Mouse (Mus musculus): ENCODE data around the gene Adgrb3.
"Not testable (repeated sequence)": the region's sequence is repeated elsewhere in the genome, so short reads cannot be mapped to it uniquely, and the experiment has no call there.

The Adgrb3 gene

GRCm38 (mm10) chr1:25106679-25107078 lies 722.8 kb downstream of the Adgrb3 start:
- no peak for DNase-seq

GRCm38 (mm10) chr1:25105367-25105766 lies 724.1 kb downstream of the Adgrb3 start:
- no peak for DNase-seq

- DNase-seq, result no peak
Measured at GRCm38 (mm10) chr1:25088010-25088719, 741.3 kb downstream of the Adgrb3 start.

- no peak for DNase-seq
Measured at GRCm38 (mm10) chr1:25085616-25086372, 743.7 kb downstream of the Adgrb3 start.

GRCm38 (mm10) chr1:25082377-25082776 lies 747.1 kb downstream of the Adgrb3 start:
- DNase-seq, result no peak

- DNase-seq, result no peak
Measured at GRCm38 (mm10) chr1:25081265-25081849, 748.1 kb downstream of the Adgrb3 start.

GRCm38 (mm10) chr1:25079395-25079794 lies 750.1 kb downstream of the Adgrb3 start:
- no peak for DNase-seq

- DNase-seq, result no peak
Measured at GRCm38 (mm10) chr1:25075952-25076351, 753.6 kb downstream of the Adgrb3 start.

- DNase-seq, result no peak
Measured at GRCm38 (mm10) chr1:25063964-25064363, 765.5 kb downstream of the Adgrb3 start.

- no peak for DNase-seq
Measured at GRCm38 (mm10) chr1:25060935-25061334, 768.6 kb downstream of the Adgrb3 start.

- no peak for DNase-seq
Measured at GRCm38 (mm10) chr1:25060191-25060590, 769.3 kb downstream of the Adgrb3 start.

DNA sequence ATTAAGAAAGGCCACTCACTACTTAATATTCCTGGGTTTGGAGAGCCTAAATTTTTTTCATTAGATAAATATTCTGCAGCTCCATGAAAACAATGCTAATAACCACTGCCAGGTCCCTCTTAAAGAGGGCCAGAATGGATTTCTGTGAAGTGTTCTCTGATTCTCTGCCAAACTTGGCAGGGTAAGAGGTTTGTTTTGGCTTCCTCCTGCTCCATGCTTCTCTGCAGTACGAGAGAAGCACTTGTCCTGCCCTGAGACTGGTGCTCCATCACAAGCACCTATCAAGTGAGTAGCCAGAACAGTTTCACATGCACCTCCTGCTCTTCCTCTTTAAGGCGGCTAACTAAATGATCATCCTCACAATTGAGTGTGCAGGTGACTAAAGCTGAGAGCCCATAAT lies 771.9 kb downstream of the Adgrb3 start:
- DNase-seq, result no peak

DNA sequence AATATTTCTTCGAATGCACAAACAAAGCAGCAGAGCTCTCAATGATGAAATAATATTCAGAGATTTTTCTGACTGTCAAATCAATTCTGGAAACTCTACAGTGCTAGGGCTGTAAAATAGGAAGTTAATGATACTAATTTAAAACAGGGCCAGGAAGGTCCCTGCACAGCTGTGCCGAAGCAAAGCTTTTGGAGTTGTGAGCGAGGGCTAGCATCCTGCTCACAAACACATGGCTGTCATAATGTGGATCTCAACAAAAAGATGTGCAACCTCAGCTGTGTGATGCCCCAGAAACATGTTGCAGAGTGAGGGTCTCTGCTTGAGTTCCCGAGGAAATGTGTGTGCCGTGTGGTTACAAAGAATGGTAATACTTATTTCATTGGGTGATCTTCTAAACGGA lies 772.3 kb downstream of the Adgrb3 start:
- DNase-seq, result no peak

GRCm38 (mm10) chr1:25042091-25042490 lies 787.4 kb downstream of the Adgrb3 start:
- DNase-seq, result no peak

GRCm38 (mm10) chr1:25034161-25034560 lies 795.3 kb downstream of the Adgrb3 start:
- DNase-seq, result no peak

- DNase-seq, result no peak
Measured at GRCm38 (mm10) chr1:25033155-25034095, 796.1 kb downstream of the Adgrb3 start.

DNA sequence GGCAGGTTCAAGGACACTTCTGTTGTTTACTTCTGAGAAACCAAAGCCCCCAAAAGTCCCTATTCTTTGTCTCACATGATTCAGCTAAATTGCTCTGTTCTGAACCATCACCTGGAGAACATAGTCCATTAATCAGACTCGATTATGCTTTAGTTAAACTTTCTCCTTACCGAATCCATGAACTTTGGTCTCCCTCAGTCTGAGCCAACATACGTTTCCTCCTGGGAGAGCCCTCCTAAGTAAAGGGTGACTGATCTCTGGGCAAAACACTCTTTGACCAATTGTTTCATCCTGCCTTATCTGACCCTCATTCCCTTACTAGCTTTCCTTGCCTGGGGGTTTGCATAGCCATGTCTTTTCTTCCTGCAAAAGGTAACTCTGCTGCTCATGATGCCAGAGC lies 806.4 kb downstream of the Adgrb3 start:
- DNase-seq, result no peak

GRCm38 (mm10) chr1:25017851-25018250 lies 811.7 kb downstream of the Adgrb3 start:
- DNase-seq, result not testable (repeated sequence)
